Mouse (Mus musculus) adrenal gland, postnatal 14 days (tissue): ENCODE results near the gene Hoxb1. TPM values are rescaled to one million over a fixed set of nuclear protein-coding genes. Genes with fewer than 3 reads are reported as not detected.

ENCODE experiments used
- DNase-seq: peaks from one replicate; pipeline ENCODE4 v3.0.0; 2021; ENCODE audit warnings: mixed read lengths
- long read RNA-seq, 2 experiments: library from polyadenylated mRNA; stranded (forward); transcript quantifications; one replicate each; pipeline ENCODE4 v2.0.0; 2021
- total RNA-seq: library from RNA; stranded (reverse); gene quantifications from 2 replicates; pipeline ENCODE4 v1.2.3, GENCODE M21; 2021

Hoxb1 gene
- total RNA-seq = not detected in 2 replicates
- long read RNA-seq, experiment 1 = 0 reads
- long read RNA-seq, experiment 2 = 0 reads

DNA sequence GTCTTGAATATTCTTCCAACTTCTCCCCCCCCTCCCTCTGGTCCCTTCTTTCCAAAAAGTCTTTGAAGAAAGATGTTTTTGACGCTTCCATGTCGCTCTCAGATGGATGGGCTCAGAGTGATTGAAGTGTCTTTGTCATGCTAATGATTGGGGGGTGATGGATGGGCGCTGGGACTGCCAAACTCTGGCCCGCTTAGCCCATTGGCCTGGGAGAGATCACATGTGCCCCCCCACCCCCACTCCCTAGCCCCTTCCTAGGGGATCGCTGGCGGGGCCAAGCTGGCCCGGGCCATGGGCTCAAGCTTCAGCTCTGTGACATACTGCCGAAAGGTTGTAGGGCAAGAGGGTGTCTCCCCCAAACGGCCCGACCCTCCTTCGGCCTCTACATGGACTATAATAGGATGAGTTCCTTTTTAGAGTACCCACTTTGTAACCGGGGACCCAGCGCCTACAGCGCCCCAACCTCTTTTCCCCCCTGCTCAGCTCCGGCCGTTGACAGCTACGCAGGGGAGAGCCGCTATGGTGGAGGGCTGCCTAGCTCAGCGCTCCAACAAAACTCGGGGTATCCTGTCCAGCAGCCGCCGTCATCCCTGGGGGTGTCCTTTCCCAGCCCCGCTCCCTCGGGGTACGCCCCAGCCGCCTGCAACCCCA lies at the start of gene Hoxb1:
Gene Hoxb1, plus strand, starts transcription at position 312 of the 651 bp plus-strand sequence.
- DNase-seq = no peak

DNA sequence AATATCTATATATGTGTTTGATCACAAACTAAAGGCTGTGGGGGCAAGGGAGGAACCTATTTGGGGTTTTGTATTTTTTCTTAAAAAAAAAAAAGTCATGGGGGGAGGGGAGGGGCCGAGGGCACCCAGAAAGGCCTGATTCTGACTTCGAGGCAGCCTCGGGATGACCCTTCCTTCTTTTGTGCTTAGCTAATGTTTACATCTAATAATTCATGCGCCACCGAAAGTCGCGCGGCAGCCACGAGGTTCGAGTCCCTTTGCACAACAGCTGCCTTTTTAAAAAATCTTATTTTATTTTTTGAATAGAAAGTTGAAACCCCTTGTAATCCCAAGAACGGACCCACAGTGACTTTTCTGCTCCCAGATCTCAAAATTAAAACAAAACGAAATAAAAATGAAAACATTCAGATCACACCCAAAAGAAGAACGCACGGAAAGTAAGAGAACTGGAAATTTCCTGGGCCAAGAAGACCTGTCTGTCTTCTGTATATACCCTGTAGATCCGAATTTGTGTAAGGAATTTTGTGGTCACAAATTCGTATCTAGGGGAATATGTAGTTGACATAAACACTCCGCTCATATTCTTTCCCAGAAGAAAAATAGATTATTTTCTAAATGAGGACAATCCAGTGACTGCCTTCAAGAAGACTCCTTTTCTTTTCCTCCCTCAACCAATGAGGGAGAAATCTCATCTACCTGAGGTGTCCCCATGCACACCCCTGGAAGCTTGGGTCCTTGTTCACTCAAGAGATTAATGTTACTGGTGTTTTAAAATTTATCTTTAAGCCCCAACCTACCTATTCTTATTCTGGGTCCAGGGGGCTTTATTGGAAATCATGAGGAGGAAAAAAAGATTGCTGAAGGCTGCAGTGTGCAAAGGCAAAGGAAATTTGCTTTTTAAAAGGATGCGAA lies 48.6 kb upstream of the Hoxb1 start:
- no peak for DNase-seq

DNA sequence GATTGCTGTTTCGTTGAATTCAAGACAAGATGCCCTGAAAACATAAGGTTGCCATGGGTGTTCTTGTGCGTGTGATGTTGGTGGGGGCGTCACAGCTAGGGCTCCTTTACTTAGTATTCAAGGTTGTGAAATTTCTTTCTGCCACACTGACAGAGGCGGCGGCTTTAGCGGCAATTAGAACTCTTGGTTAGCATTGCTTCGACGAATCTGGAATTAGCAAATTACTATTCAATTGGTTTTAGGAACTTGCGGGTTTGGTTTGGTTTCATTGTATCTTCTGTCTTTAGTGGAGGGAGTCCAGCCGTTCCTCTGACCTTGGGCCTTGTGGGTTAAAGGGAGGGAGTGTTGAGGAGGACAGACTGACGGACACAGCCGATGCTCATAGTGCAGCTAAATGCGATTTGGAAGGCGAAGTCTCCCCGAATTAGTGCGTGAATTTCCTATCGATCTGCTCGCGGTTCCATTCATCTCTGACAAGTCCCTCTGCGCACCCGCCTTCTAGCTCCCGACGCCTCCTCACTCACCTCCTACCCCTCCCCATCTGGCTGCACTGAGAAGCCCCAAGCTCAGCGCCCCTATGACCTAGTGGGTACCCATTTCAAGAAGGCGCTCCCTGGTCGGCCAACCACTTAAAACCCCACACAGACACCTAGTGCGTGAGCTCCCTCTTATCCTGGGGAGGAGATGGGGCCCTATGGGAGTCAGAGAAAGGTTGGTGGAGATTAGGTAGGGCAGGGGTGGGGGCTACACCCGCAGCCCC lies 47.8 kb upstream of the Hoxb1 start, which contains the start of gene Hoxb4:
Gene Hoxb4, plus strand, starts transcription at position 660 of the 760 bp plus-strand sequence.
- peak; percentile 51 for DNase-seq

DNA sequence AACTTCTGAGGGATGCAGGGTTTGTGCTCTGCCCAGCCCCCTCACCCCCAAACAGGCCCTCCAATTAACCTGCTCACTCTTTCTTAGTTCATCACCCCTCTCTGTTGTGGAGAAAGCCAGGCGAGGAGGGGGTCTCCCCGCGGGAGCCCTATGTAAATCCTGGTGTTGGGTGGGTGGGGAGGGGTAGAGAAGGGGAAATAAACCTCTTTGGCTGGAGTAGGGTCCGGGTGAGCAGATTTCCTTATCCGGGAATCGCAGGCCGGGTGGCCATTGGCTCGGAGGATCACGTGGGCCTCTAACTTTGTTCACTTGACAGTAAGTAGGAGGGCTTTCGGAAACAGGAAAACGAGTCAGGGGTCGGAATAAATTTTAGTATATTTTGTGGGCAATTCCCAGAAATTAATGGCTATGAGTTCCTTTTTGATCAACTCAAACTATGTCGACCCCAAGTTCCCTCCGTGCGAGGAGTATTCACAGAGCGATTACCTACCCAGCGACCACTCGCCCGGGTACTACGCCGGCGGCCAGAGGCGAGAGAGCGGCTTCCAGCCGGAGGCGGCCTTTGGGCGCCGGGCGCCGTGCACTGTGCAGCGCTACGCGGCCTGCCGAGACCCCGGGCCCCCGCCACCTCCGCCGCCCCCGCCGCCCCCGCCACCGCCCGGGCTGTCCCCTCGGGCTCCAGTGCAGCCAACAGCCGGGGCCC lies 47.0 kb upstream of the Hoxb1 start:
- peak; percentile 91 for DNase-seq

DNA sequence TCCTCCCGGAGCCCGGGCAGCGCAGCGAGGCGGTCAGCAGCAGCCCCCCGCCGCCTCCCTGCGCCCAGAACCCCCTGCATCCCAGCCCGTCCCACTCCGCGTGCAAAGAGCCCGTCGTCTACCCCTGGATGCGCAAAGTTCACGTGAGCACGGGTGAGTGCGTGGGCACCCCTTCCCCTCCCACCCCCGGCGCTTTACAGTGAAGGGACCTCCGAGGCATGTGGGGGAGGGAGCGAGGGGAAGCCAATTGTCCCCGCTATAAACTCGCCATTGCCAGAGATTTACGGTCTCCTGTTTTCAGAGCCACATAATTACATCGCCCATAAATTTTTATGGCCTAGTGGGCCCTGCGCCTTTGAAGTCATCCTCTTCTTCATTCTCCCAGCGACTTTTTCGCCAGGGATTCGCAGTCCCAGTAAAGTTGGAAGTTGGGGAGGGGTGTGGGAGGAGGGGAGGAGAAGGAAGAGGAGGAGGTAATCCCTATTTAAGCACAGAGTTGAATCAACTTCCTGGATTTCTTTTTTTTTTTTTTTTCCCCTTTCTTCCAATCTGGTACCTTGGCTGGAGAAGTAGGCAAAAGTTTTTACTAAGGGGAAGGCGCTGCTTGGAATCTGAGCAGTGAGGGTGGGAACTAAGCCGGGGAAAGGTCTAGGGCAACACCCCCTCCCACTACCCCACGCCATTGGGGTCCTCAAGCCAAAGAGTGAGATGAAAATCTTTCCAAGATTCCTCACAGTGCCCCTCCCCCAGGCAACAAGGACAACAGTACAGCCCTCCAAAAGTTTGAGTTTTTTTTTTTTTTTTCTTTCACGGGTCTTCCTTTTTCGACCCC lies 46.3 kb upstream of the Hoxb1 start:
- no peak for DNase-seq

DNA sequence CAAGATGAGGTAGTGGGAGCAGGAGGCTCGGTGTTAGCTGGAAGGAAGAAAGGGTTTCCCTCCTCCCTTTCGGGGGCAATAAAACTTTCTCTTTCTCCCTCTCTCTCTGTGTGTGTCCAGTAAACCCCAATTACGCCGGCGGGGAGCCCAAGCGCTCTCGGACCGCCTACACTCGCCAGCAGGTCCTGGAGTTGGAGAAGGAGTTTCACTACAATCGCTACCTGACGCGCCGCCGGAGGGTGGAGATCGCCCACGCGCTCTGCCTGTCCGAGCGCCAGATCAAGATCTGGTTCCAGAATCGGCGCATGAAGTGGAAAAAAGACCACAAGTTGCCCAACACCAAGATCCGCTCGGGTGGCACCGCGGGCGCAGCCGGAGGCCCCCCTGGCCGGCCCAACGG lies 45.6 kb upstream of the Hoxb1 start:
- DNase-seq = peak; percentile 78

DNA sequence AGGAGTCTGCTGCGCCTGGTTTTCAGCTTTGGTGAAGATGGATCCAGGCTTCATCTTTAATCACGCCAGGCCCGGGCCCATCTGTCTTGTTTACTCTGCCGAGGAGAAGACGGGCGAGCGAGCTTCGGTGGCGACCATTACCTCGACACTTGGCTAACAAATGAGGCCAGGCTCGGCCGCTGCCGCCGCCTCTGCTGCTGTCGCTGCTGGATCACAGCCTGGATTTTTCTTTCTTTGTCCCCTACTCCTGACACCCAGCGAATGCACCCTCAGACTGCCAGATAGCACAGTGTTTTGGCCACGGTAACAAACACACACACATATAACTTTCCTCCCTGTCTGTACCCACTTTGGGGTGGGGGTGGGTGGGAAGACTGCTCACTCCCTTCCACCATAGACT lies 44.9 kb upstream of the Hoxb1 start:
- no peak for DNase-seq

DNA sequence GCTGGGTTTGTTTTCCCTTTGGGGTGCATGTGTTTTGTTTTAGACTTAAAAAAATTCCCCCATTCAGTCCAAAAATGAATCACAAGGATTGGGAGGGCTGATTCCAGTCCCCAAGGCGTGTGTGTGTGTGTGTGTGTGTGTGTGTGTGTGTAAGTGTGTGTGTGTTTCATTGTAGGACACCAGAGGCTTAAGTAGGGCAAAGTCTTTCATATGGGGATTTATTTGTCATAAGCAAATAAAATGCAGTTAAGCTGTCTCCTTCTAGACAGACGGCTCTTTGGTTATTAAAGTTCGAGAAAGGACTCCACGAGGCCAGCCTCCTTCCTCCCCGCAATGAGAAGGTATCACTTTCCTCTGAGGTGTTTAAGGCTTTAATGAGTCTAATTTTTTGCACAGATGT lies 43.7 kb upstream of the Hoxb1 start:
- peak; percentile 60 for DNase-seq

DNA sequence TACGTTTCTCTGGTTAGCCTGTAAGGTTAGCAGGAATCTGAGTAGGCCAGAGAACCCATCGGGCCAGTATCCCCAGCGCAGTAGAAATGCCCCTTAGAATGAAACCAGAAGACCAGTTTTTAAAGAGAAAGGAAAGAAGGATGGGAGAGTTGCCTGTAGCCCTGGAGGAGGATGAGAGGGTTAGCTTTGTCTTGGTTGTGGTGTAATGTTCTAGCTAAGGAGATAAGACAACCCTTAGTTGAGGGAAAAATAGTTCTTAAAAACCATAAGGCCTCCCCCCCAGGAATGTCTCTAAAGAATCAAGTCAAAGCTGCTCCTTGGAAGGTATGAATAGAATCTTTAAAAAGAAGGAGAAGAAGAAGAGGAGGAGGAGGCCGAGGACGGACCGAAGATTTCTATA lies 42.8 kb upstream of the Hoxb1 start:
- DNase-seq = no peak

DNA sequence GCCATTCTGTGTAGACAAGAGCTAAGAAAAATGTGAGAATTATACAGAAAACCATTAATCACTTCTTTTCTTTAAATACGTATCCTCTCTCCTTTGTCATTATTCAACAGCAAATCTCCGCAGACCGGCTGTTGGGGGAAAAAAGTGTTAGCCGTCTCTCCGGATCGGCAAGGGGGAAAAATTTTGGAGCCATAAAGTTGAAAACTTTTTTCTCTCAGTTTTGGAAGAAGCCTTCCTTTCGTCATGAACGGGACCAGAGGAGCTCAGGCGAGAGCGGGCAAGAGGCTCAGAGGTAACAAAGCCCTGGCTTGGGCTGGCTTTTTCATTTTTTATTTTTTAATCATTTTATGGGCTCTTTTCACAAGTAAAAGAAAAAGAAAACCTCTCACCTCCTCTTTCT lies 42.4 kb upstream of the Hoxb1 start, which contains the start of gene Hoxb3:
Gene Hoxb3, plus strand, starts transcription at position 173 of the 400 bp plus-strand sequence.
- DNase-seq = no peak

DNA sequence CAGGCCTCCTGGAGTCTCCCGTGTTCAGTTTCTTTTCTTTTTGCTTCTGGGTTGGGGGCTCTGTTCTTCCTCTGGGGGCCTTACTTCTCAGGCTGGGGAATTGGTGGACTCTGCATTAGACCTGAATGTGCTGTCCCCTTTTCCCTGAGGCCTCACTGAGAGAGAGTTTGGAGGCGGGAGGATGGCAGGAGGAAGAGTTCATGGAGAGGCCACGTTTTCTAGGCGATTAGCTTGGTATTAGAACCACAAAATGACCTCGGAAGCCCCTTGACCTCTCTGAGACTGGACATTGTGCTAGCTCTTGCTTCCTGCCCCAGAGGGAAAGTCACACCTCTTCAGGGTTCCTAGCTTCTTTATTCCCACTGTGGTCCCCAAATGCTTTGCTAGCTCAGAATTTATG lies 41.4 kb upstream of the Hoxb1 start:
- DNase-seq = peak; percentile 60

DNA sequence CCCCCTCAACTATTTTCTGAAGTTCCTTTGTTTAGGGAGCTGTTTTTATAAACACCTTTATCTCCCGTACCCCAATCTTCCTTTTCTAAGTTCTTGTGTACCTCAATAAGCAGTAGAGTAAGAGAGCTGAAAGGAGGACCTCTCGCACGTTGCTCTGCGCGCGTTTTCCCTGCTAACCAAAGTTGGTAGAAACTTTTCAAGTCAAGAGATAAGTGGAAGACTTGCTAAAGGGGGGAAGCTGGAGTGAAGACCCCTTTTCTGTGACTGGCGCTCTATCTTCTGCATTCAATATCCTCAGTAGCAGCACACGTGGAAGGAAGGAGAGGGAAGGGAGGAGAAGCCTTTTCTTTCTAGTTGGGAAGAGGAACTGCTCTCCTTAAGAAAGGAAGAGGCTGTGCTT lies 40.6 kb upstream of the Hoxb1 start:
- no peak for DNase-seq

DNA sequence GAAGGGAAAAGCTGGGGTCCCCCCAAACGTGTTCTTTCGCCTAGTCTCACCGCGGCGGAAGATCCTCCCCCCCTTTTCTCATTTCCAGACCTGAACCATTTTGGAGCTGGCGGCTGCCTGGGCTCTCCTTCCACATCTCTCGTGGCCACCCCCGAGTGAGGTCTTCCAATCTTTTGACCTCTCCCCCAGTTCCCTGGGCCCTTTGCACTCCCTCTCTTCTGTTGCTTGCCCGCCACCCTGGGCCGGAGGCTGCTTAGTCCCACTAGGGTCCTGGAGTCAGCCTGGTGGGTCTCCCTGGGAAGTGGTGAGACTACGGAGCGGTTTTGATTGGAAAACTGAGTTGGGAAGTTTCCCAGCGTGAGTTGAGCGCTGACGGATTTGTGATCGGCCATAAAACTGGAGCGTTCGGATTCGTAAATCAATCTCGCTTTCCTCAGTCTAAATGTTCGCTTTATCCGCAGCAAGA lies 39.8 kb upstream of the Hoxb1 start:
- DNase-seq = no peak

DNA sequence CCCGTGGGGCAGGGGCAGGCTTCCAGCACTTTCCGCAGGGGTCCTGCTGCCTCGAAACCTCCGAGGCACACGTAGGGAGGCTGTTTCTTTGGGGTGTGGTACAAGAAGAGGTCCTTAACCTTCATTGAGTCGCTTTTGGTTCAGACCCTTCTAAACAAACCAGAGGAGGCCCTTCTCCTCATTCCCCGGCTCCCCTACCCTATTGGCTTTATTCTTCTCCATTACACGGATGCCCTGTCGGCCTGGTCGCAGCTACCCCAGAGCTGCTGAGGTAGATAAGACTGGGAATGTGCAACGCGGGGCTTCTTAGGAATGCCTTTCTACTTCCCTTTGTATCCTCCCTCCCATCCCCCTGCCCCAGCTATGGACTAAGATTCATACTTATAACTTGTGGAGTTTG lies 38.8 kb upstream of the Hoxb1 start:
- DNase-seq = no peak

DNA sequence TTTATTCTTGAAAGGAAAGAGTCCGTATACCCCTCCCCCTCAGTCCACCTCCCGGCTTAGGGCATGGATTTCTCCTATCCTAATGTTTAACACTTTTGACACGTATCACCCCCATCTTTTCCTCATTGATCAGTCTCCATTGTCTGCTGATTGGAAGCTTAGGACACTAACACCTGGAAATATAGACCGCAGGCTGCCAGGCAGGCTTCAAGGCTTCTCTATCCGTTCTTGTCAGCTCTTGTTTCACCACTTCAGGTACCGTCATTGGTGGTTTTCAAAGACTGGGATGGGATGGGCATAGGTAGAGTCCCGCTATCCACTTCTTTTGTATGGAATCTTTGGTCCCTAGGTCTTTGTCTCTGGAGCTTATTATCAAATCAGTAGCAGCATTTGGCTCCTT lies 38.4 kb upstream of the Hoxb1 start:
- no peak for DNase-seq

DNA sequence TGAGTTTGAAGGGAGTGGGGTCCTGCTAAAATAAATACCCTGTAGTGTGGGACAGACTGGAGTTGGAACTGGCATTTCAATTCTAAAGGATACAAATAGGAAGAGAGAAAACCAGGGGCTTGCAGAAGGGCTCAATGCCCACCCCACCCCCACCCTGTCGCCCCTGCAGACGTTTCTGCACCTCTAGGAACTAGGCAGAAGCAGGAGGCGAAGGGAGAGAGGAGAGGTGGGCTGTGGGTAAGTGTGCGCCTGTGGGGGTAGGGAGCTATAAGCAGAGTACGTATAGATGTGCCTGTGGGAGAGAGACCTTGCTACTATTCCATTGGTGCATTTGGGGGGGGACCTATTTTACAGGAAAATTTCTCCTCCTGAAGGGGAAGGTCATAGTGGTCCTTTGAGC lies 37.8 kb upstream of the Hoxb1 start:
- no peak for DNase-seq

DNA sequence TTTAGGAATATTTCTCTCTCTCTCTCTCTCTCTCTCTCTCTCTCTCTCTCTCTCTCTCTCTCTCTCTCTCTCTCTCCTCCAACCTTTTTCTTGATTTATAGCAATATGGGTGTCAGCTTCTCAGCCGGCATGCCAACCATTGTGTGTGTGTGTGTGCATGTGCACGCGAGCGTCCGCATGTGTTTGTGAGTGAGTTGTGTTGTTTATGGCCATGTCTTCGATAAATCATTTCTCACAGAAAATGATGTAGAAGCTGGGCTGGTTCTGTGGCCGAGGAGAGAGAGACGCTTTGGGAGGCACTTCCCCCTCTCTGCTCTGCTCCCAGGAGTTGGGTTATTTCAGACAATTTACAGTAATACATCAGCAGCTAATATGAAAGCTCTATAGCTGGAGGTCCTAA lies 36.9 kb upstream of the Hoxb1 start:
- DNase-seq = no peak

DNA sequence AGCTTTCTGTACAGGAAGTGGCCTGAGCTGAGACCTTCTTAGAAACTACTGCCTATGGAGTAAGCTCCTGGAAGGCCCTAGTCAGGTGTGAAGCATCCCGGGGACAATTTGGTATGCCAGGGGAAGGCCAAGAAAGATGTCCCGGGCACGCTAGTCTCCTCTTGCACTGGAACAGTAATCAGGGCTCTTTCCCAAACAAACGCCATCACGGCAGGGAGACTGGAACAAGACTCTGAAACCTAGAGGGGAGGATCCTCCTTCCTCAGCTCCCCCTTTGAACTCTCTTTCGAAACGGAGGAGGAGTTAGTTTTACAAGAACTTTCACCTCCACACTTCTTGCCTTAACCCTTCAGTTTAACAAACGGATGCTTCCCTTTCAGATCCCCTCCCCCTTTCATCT lies 33.4 kb upstream of the Hoxb1 start:
- no peak for DNase-seq

DNA sequence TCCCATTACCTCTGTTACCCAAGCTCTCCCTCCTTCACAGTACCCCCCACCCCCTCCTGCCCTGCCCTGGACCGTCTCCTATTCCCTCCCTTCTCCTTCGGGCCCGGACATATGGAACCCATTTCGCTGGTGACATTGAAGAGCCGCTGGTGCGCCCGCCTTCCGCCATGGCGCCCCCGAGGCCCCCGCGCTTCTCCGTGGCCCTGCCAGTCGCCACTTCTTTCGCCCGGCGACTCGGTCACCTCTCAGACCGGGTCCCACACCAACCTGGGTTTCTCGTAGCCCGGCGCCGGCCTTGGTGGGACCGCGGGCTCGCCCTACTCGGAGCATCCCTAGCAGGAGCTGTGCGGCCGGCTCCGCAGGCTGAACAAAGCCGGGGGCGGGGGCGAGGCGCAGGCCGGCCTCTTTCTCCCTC lies 32.9 kb upstream of the Hoxb1 start:
- DNase-seq = no peak

DNA sequence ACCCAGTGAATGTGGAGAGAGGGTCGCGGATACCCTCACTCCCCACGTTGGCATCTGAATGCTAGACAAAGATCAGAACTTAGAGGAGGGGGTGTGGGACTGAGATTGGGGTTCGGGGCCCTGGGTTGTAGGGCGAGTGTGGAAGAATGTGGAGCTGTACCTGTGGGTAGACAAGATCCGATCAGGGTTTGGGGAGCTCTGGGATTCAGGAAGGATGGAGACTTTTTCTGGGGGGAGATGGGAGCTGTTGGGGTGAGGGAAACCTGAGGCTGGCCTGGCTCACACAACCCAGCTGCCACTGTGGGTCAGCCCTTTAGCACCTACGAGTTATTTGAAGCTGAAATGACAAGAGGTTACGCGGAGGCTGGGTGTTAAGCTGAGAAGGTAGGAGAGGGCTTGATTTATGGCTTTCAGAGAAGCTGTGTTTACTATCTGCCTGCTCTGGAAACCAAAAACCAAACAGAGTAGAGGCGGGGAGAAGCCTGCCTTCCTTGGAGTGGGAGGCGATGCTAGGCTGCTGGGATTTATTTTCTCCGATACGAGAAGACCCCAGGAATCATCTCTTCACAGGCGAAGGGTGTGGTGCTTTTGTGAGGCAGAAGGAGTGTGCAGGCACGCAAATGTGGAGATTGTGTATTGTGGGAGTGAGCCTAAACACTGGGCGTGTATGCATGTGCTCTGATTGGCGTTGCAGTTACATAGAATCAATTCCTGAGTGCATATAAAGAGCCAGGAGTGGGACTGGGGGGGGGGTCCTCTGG lies 32.1 kb upstream of the Hoxb1 start:
- no peak for DNase-seq
